Mouse (Mus musculus) intestine, embryonic 16.5 days (tissue): ENCODE results near the gene Olfr1415. TPM values are rescaled to one million over a fixed set of nuclear protein-coding genes. Genes with fewer than 3 reads are reported as not detected.

Experiments used
- ATAC-seq: fragments of 200-750 bp; cut with Nextera tagmentation; 2 replicates; pipeline ENCODE4 v1.8.0; 2017; ENCODE audit warnings: moderate TSS enrichment, moderate library complexity
- H3K27ac ChIP-seq: fragments of 300-500 bp; sonication (generic); 2 replicates; pipeline ENCODE4 v1.5.1; 2014; ENCODE audit warnings: mild to moderate bottlenecking, low read length
- H3K27me3 ChIP-seq: fragments of 300-500 bp; sonication (generic); replicated peaks from 2 replicates; pipeline ENCODE4 v1.6.1; 2014; ENCODE audit warnings: low read length, control low read depth, mixed read lengths; ENCODE audit not compliant: control insufficient read depth, insufficient read depth
- H3K36me3 ChIP-seq: fragments of 300-500 bp; sonication (generic); 2 replicates; pipeline ENCODE4 v1.6.1; 2014; ENCODE audit warnings: low read length, control low read depth; ENCODE audit not compliant: control insufficient read depth, insufficient read depth
- H3K4me1 ChIP-seq: fragments of 300-500 bp; sonication (generic); 2 replicates; pipeline ENCODE4 v1.6.1; 2014; ENCODE audit warnings: low read length, control low read depth, mixed read lengths; ENCODE audit not compliant: control insufficient read depth, insufficient read depth
- H3K4me2 ChIP-seq: fragments of 300-500 bp; sonication (generic); 2 replicates; pipeline ENCODE4 v1.6.1; 2014; ENCODE audit warnings: low read depth, low read length, control low read depth
- H3K4me3 ChIP-seq: fragments of 300-500 bp; sonication (generic); 2 replicates; pipeline ENCODE4 v1.5.1; 2014; ENCODE audit warnings: mild to moderate bottlenecking, low read length
- H3K9ac ChIP-seq: fragments of 300-500 bp; sonication (generic); 2 replicates; pipeline ENCODE4 v1.6.1; 2014; ENCODE audit warnings: low read depth, low read length
- H3K9me3 ChIP-seq: fragments of 300-500 bp; sonication (generic); 2 replicates; pipeline ENCODE4 v1.6.1; 2016; ENCODE audit warnings: low read length, control low read depth; ENCODE audit not compliant: control insufficient read depth
- WGBS: fragments of 180-500 bp; shearing (Covaris S2); extraction: QIAGEN DNeasy Blood & Tissue Kit; methylation state at CpG from one replicate; pipeline ENCODE4 v1.1.7; 2014; 5-methylcytosine and 5-hydroxymethylcytosine counted together
- microRNA-seq: library from miRNA; unstranded; fragments of <30 nt; microRNA quantifications from one replicate; pipeline ENCODE4, GENCODE M21; 2016
- polyA plus RNA-seq: library from polyadenylated mRNA; unstranded; fragments of >200 nt; fragmentation: Nextera tagmentation; extraction: Ambion mirVana; gene quantifications from 2 replicates; pipeline ENCODE4 v1.2.1, GENCODE M21; 2015

The Olfr1415 gene
- polyA plus RNA-seq, 1 experiment from 2014 or later, result not detected

- Histone ChIP-seq H3K27ac (no peak overlapping the region), H3K36me3 (peaks cover 11% of the 10 kb centered on the region), H3K9me3 (no peaks in the 10 kb centered on the region), H3K4me3 (no peak overlapping the region), H3K4me2 (no peak overlapping the region), H3K9ac (no peak overlapping the region), H3K4me1 (peaks cover 3% of the 10 kb centered on the region; the same call in 1 of the 2 replicates), H3K27me3 (no peaks in the 10 kb centered on the region)
- 91% methylated on average over 9 of the region's 9 CpGs for WGBS
- no peak for ATAC-seq
Observed at GRCm38 (mm10) chr1:92440066-92440750, 55.7 kb downstream of the Olfr1415 start.

Small RNAs within 50 kb of the gene (microRNA-seq; reads per million reads assigned to microRNA genes)
- gene Mir6900, result 3.4 reads per million, percentile 9 among the genes with 10 or more reads in this experiment

Other genes starting within 250 kb of the Olfr1415 start
- 400 and 411 TPM in 2 replicates for gene Ndufa10, start 22.2 kb downstream of the Olfr1415 start, polyA plus RNA-seq
- not detected in 2 replicates for gene Olfr1416, start 11.0 kb downstream of the Olfr1415 start, polyA plus RNA-seq
- not detected in 2 replicates for gene Olfr1414, start 22.6 kb upstream of the Olfr1415 start, polyA plus RNA-seq
- gene Olfr1413, start 75.2 kb upstream of the Olfr1415 start, polyA plus RNA-seq, result not detected in 2 replicates
- not detected in 2 replicates for gene Olfr1412, start 89.7 kb upstream of the Olfr1415 start, polyA plus RNA-seq
- not detected in 2 replicates for gene Olfr1411, start 98.3 kb upstream of the Olfr1415 start, polyA plus RNA-seq
- gene Olfr1410, start 109.7 kb upstream of the Olfr1415 start, polyA plus RNA-seq, result not detected in 2 replicates
- not detected in 2 replicates for gene Olfr12, start 121.7 kb upstream of the Olfr1415 start, polyA plus RNA-seq
- 371 and 387 TPM in 2 replicates for gene Cops9, start 145.9 kb upstream of the Olfr1415 start, polyA plus RNA-seq
- gene Otos, start 152.7 kb upstream of the Olfr1415 start, polyA plus RNA-seq, result 0.31 TPM in 1 of 2 replicates, not detected in the other